ENCODE assay signal across 9 mouse cellular contexts in the genomic region with DNA sequence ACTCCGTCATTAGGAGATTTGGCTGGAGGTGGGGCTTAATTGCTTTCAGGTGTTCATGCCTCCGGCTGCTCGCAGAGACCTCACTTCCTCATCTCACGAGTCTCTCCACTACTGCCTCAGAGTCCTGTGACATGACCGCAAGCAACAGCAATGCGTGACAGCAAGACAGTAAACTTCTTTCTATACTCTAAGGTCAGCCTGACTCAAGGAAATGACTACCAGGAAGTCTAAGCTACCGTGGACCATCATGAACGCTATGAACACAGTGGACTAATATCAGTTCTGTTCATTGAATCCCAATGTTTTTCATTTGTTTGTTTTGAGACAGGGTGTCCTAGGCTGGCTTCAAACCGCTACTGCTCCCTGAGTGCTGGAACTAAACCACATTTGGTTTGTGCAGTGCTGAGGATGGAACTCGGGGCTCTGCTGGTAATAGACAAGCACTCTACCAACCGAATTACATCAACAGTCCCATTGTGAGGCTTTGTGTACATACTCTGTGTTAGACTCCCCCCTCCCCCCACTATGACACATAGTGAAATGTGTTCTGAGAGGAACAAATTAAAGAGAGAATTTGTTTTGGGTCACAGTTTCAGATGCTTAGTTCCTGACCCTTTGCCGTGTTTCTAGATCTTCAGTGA. TPM values are rescaled to one million over a fixed set of nuclear protein-coding genes. Genes with fewer than 3 reads are reported as not detected.
A peak's percentile ranks its signal among the peaks of the same experiment; 100 is the strongest.
DNase-seq lines count a peak whose midpoint lies in the region; ATAC-seq and TF ChIP-seq lines count a peak whose summit lies in the region.
"Had no signal": no experiment of that assay in that cellular context is flagged by ENCODE, and none has a peak within 500 bp of the region (broad histone marks: within the 10 kb centered on the region; RNA-seq: fewer than 3 reads in every experiment).

No protein-coding gene starts in this region.

- TF ChIP-seq CTCF in bone marrow macrophage, adult 2 months (IDR thresholded peaks at IDR 0.05; ENCODE audit: low read depth, low read length) = no peak

- H3K4me2 ChIP-seq in forebrain, embryonic 11.5 days (ENCODE audit: low read depth, low read length, severe bottlenecking) = no peak overlapping the region
- peak overlapping the region; percentile 67 for H3K4me2 ChIP-seq in liver, embryonic 13.5 days
- H3K4me2 ChIP-seq in midbrain, embryonic 15.5 days = no peak overlapping the region

- peaks cover 7% of the 10 kb centered on the region for H3K27me3 ChIP-seq in forebrain, embryonic 10.5 days (ENCODE audit: poor library complexity, severe bottlenecking)
- H3K27me3 ChIP-seq in forebrain, embryonic 11.5 days (ENCODE audit: control insufficient read depth, insufficient read depth, low read length) = no peaks in the 10 kb centered on the region
- no peaks in the 10 kb centered on the region for H3K27me3 ChIP-seq in liver, embryonic 13.5 days
- H3K27me3 ChIP-seq in midbrain, embryonic 15.5 days (replicated peaks) = no peaks in the 10 kb centered on the region

- H3K4me1 ChIP-seq in forebrain, embryonic 10.5 days = peaks cover 45% of the 10 kb centered on the region
- 0 out of 2 replicates have a peak, but pooled peaks cover 2% of the 10 kb centered on the region for H3K4me1 ChIP-seq in forebrain, embryonic 11.5 days (replicated peaks; ENCODE audit: control insufficient read depth, insufficient read depth, low read length)
- peaks cover 53% of the 10 kb centered on the region for H3K4me1 ChIP-seq in bone marrow macrophage, adult 2 months (ENCODE audit: control insufficient read depth, insufficient read depth, low read length)
- H3K4me1 ChIP-seq in liver, embryonic 13.5 days (replicated peaks) = peaks cover 84% of the 10 kb centered on the region
- H3K4me1 ChIP-seq in midbrain, embryonic 15.5 days = peaks cover 15% of the 10 kb centered on the region; the same call in 1 of the 2 replicates

- no peak for ATAC-seq in forebrain, embryonic 11.5 days (replicated peaks; ENCODE audit: low FRiP score)
- no peak for ATAC-seq in liver, embryonic 13.5 days (ENCODE audit: low read depth)
- ATAC-seq in midbrain, embryonic 15.5 days (replicated peaks) = no peak

- DNase-seq in forebrain, embryonic 10.5 days (ENCODE audit: extremely low spot score, low spot score) = no peak
- no peak for DNase-seq in forebrain, embryonic 11.5 days (ENCODE audit: low spot score)
- no peak for DNase-seq in liver, embryonic 13.5 days
- peak; percentile 63 to 79 for DNase-seq in spleen, postnatal 4 days (ENCODE audit: low spot score in 2 of 2)
- DNase-seq in cerebellum, adult 8-10 months = no peak
- DNase-seq in adrenal gland, adult 18-20 months (ENCODE audit: low spot score in 2 of 2) = no peak

- 77% methylated on average over 12 of the region's 12 CpGs for WGBS in forebrain, embryonic 10.5 days
- WGBS in forebrain, embryonic 11.5 days = 80% methylated on average over 12 of the region's 12 CpGs
- 12% methylated on average over 12 of the region's 12 CpGs for WGBS in liver, embryonic 13.5 days (ENCODE audit: insufficient replicate concordance)
- 85% methylated on average over 12 of the region's 12 CpGs for WGBS in midbrain, embryonic 15.5 days

- H3K36me3 ChIP-seq in forebrain, embryonic 10.5 days (replicated peaks) = no peaks in the 10 kb centered on the region
- no peaks in the 10 kb centered on the region for H3K36me3 ChIP-seq in forebrain, embryonic 11.5 days (ENCODE audit: control insufficient read depth, insufficient read depth, low read length)
- H3K36me3 ChIP-seq in liver, embryonic 13.5 days = no peaks in the 10 kb centered on the region
- no peaks in the 10 kb centered on the region for H3K36me3 ChIP-seq in midbrain, embryonic 15.5 days (replicated peaks)

- H3K4me3 ChIP-seq in forebrain, embryonic 10.5 days = no peak overlapping the region
- no peak overlapping the region for H3K4me3 ChIP-seq in forebrain, embryonic 11.5 days (ENCODE audit: low read depth, low read length)
- H3K4me3 ChIP-seq in bone marrow macrophage, adult 2 months (ENCODE audit: insufficient read depth, low read length) = peak overlapping the region; percentile 36
- peak overlapping the region; percentile 37 for H3K4me3 ChIP-seq in liver, embryonic 13.5 days (replicated peaks)
- H3K4me3 ChIP-seq in midbrain, embryonic 15.5 days = no peak overlapping the region

- 0 out of 2 replicates have a peak overlapping the region, but pooled peaks have one; percentile 2 for H3K27ac ChIP-seq in forebrain, embryonic 10.5 days
- no peak overlapping the region for H3K27ac ChIP-seq in forebrain, embryonic 11.5 days (ENCODE audit: low read depth, low read length)
- H3K27ac ChIP-seq in bone marrow macrophage, adult 2 months (ENCODE audit: insufficient read depth, low read depth, low read length) = peak overlapping the region; percentile 99
- H3K27ac ChIP-seq in liver, embryonic 13.5 days = peak overlapping the region; percentile 76
- no peak overlapping the region for H3K27ac ChIP-seq in midbrain, embryonic 15.5 days

- no peak overlapping the region for H3K9ac ChIP-seq in forebrain, embryonic 11.5 days (ENCODE audit: low read length)
- peak overlapping the region; percentile 58 for H3K9ac ChIP-seq in liver, embryonic 13.5 days
- H3K9ac ChIP-seq in midbrain, embryonic 15.5 days = no peak overlapping the region

- no peaks in the 10 kb centered on the region for H3K9me3 ChIP-seq in forebrain, embryonic 10.5 days
- peaks cover 3% of the 10 kb centered on the region; the same call in 1 of the 2 replicates for H3K9me3 ChIP-seq in forebrain, embryonic 11.5 days (ENCODE audit: control insufficient read depth, low read length)
- H3K9me3 ChIP-seq in liver, embryonic 13.5 days (replicated peaks) = peaks cover 3% of the 10 kb centered on the region; the same call in 1 of the 2 replicates
- no peaks in the 10 kb centered on the region for H3K9me3 ChIP-seq in midbrain, embryonic 15.5 days

- no peak for TF ChIP-seq POLR2A in bone marrow macrophage, adult 2 months (IDR thresholded peaks at IDR 0.05; ENCODE audit: borderline replicate concordance, low read depth, low read length)

RNA-seq across cellular contexts. Expression of gene Ccr1, which starts 40.3 kb away (rescaled TPM):
- polyA plus RNA-seq in forebrain, embryonic 10.5 days (2016; fragmentation: Nextera tagmentation; extraction: Ambion mirVana) = 0.53 and 0.81 TPM in 2 replicates
- polyA plus RNA-seq in forebrain, embryonic 11.5 days (2014; fragmentation: Nextera tagmentation; extraction: Ambion mirVana) = 0.60 TPM in 2 replicates
- polyA plus RNA-seq in bone marrow macrophage, adult 2 months (2012; ENCODE audit: insufficient read depth, insufficient read length, missing spikeins) = 6.0 and 6.5 TPM in 2 replicates
- 1.7 and 1.9 TPM in 2 replicates for polyA plus RNA-seq in liver, embryonic 13.5 days (2015; fragmentation: Nextera tagmentation; extraction: Ambion mirVana)
- 0.84 and 1.0 TPM in 2 replicates for polyA plus RNA-seq in midbrain, embryonic 15.5 days (2015; fragmentation: Nextera tagmentation; extraction: Ambion mirVana)
- total RNA-seq in adrenal gland, adult 18-20 months (2021) = 1 to 10 TPM; 1.1 to 1.7 TPM
- total RNA-seq: ES-E14 had no signal

RNA-seq across cellular contexts. Expression of gene Ccr1l1, which starts 50.0 kb away (rescaled TPM):
- not detected in 2 replicates for polyA plus RNA-seq in forebrain, embryonic 10.5 days (2016; fragmentation: Nextera tagmentation; extraction: Ambion mirVana)
- not detected in 2 replicates for polyA plus RNA-seq in forebrain, embryonic 11.5 days (2014; fragmentation: Nextera tagmentation; extraction: Ambion mirVana)
- polyA plus RNA-seq in bone marrow macrophage, adult 2 months (2012; ENCODE audit: insufficient read depth, insufficient read length, missing spikeins) = 1.3 TPM in 1 of 2 replicates, not detected in the other
- not detected in 2 replicates for polyA plus RNA-seq in liver, embryonic 13.5 days (2015; fragmentation: Nextera tagmentation; extraction: Ambion mirVana)
- polyA plus RNA-seq in midbrain, embryonic 15.5 days (2015; fragmentation: Nextera tagmentation; extraction: Ambion mirVana) = not detected in 2 replicates
- not detected for total RNA-seq in adrenal gland, adult 18-20 months (2021)
- total RNA-seq: ES-E14 had no signal

Comparison
In these comparisons a context has a peak if more than half of its experiments do, and no peak if none do; other contexts are left out.
1. H3K27ac ChIP-seq: peak in forebrain, embryonic 10.5 days (single experiment), bone marrow macrophage, adult 2 months (single experiment) and liver, embryonic 13.5 days (single experiment); none in forebrain, embryonic 11.5 days (single experiment) and midbrain, embryonic 15.5 days (single experiment).
2. DNase-seq: peak in spleen, postnatal 4 days (2 of 2); none in forebrain, embryonic 10.5 days (single experiment), forebrain, embryonic 11.5 days (single experiment), liver, embryonic 13.5 days (single experiment), cerebellum, adult 8-10 months (single experiment) and adrenal gland, adult 18-20 months (0 of 2).
3. H3K4me3 ChIP-seq: peak in bone marrow macrophage, adult 2 months (single experiment) and liver, embryonic 13.5 days (single experiment); none in forebrain, embryonic 10.5 days (single experiment), forebrain, embryonic 11.5 days (single experiment) and midbrain, embryonic 15.5 days (single experiment).